Mouse (Mus musculus): ENCODE measurements around the gene 4931422A03Rik. TPM values are rescaled to one million over a fixed set of nuclear protein-coding genes. Genes with fewer than 3 reads are reported as not detected.
"Not testable (repeated sequence)": the region's sequence is repeated elsewhere in the genome, so short reads cannot be mapped to it uniquely, and the experiment has no call there.

4931422A03Rik gene
- polyA plus RNA-seq (2012; rRNA removed): not detected in 2 replicates

GRCm38 (mm10) chr2:104028139-104028723 lies at the start of gene 4931422A03Rik:
Gene 4931422A03Rik (minus strand): TSS chr2:104028361.
- H3K4me1 ChIP-seq (ENCODE audit: control insufficient read depth, insufficient read depth, insufficient read length, low read length): peaks cover 4% of the 10 kb centered on the region
- H3K36me3 ChIP-seq (ENCODE audit: control insufficient read depth, insufficient read depth, low read length): peaks cover 7% of the 10 kb centered on the region; the same call in 1 of the 2 replicates
- under 1% methylated on average over 32 of the region's 32 CpGs for WGBS
- no peak for TF ChIP-seq CTCF (IDR thresholded peaks at IDR 0.05; ENCODE audit: extremely low read depth, insufficient read length, insufficient replicate concordance, low read depth, low read length)
- no peak; the same call in 1 of the 2 replicates for TF ChIP-seq POLR2A (IDR thresholded peaks at IDR 0.05; ENCODE audit: low read depth, low read length)
- no peaks in the 10 kb centered on the region for H3K27me3 ChIP-seq (ENCODE audit: control insufficient read depth, insufficient read depth, low read length)
- H3K27ac ChIP-seq (ENCODE audit: insufficient read depth, low read depth, low read length): 0 out of 2 replicates have a peak within 1 kb of the TSS, but pooled peaks have one; percentile 12
- peak within 1 kb of the TSS; percentile 92 for H3K4me3 ChIP-seq (ENCODE audit: low read depth, low read length)

- Histone ChIP-seq H3K36me3 (ENCODE audit: control insufficient read depth, insufficient read depth, low read length) (no peaks in the 10 kb centered on the region), H3K27ac (ENCODE audit: insufficient read depth, low read depth, low read length) (no peak within 1 kb of the TSS), H3K4me3 (ENCODE audit: low read depth, low read length) (peak within 1 kb of the TSS; percentile 67), H3K4me1 (ENCODE audit: control insufficient read depth, insufficient read depth, insufficient read length, low read length) (no peaks in the 10 kb centered on the region), H3K27me3 (ENCODE audit: control insufficient read depth, insufficient read depth, low read length) (no peaks in the 10 kb centered on the region)
- WGBS: 3% methylated on average over 13 of the region's 13 CpGs
- TF ChIP-seq CTCF (IDR thresholded peaks at IDR 0.05; ENCODE audit: extremely low read depth, insufficient read length, insufficient replicate concordance, low read depth, low read length) (no peak), POLR2A (IDR thresholded peaks at IDR 0.05; ENCODE audit: low read depth, low read length) (no peak)
Measured at GRCm38 (mm10) chr2:104069704-104070185, 41.6 kb upstream of the 4931422A03Rik start, which contains the start of gene Cd59b. Gene Cd59b (plus strand): TSS chr2:104069849.

- WGBS: 70% methylated on average over 7 of the region's 7 CpGs
- not testable (repeated sequence) for H3K27ac ChIP-seq (ENCODE audit: insufficient read depth, low read depth, low read length); H3K4me1 ChIP-seq (ENCODE audit: control insufficient read depth, insufficient read depth, insufficient read length, low read length)
Measured at GRCm38 (mm10) chr2:104068450-104068849, 40.3 kb upstream of the 4931422A03Rik start, which contains the start of gene Gm10799. Gene Gm10799 (minus strand): TSS chr2:104068550.

GRCm38 (mm10) chr2:104065526-104065925 lies 37.4 kb upstream of the 4931422A03Rik start, which contains the start of gene Gm10912:
Gene Gm10912 (plus strand): TSS chr2:104065826.
- not testable (repeated sequence) for H3K27ac ChIP-seq (ENCODE audit: insufficient read depth, low read depth, low read length); H3K4me3 ChIP-seq (ENCODE audit: low read depth, low read length); H3K27me3 ChIP-seq (ENCODE audit: control insufficient read depth, insufficient read depth, low read length); H3K36me3 ChIP-seq (ENCODE audit: control insufficient read depth, insufficient read depth, low read length); H3K4me1 ChIP-seq (ENCODE audit: control insufficient read depth, insufficient read depth, insufficient read length, low read length)
- 84% methylated on average over 6 of the region's 6 CpGs for WGBS

More at GRCm38 (mm10) chr2:104068450-104068849, 40.3 kb upstream of the 4931422A03Rik start, which contains the start of gene Gm10799:
- H3K4me3 ChIP-seq (ENCODE audit: low read depth, low read length); H3K36me3 ChIP-seq (ENCODE audit: control insufficient read depth, insufficient read depth, low read length); H3K27me3 ChIP-seq (ENCODE audit: control insufficient read depth, insufficient read depth, low read length): not testable (repeated sequence)

GRCm38 (mm10) chr2:104064152-104064551 lies 36.0 kb upstream of the 4931422A03Rik start:
- peaks cover 10% of the 10 kb centered on the region for H3K36me3 ChIP-seq (ENCODE audit: control insufficient read depth, insufficient read depth, low read length)
- no peak overlapping the region for H3K4me3 ChIP-seq (ENCODE audit: low read depth, low read length)
- H3K4me1 ChIP-seq (ENCODE audit: control insufficient read depth, insufficient read depth, insufficient read length, low read length): no peaks in the 10 kb centered on the region
- 66% methylated on average over 2 of the region's 2 CpGs for WGBS
- H3K27me3 ChIP-seq (ENCODE audit: control insufficient read depth, insufficient read depth, low read length): no peaks in the 10 kb centered on the region
- TF ChIP-seq CTCF (IDR thresholded peaks at IDR 0.05; ENCODE audit: extremely low read depth, insufficient read length, insufficient replicate concordance, low read depth, low read length): no peak
- no peak for TF ChIP-seq POLR2A (IDR thresholded peaks at IDR 0.05; ENCODE audit: low read depth, low read length)
- H3K27ac ChIP-seq (ENCODE audit: insufficient read depth, low read depth, low read length): no peak overlapping the region

GRCm38 (mm10) chr2:104062665-104063064 lies 34.5 kb upstream of the 4931422A03Rik start:
- TF ChIP-seq CTCF (IDR thresholded peaks at IDR 0.05; ENCODE audit: extremely low read depth, insufficient read length, insufficient replicate concordance, low read depth, low read length): no peak
- Histone ChIP-seq H3K4me1 (ENCODE audit: control insufficient read depth, insufficient read depth, insufficient read length, low read length) (no peaks in the 10 kb centered on the region), H3K4me3 (ENCODE audit: low read depth, low read length) (no peak overlapping the region), H3K27me3 (ENCODE audit: control insufficient read depth, insufficient read depth, low read length) (no peaks in the 10 kb centered on the region), H3K36me3 (ENCODE audit: control insufficient read depth, insufficient read depth, low read length) (peaks cover 14% of the 10 kb centered on the region), H3K27ac (ENCODE audit: insufficient read depth, low read depth, low read length) (no peak overlapping the region)

GRCm38 (mm10) chr2:104060996-104061395 lies 32.8 kb upstream of the 4931422A03Rik start:
- 96% methylated on average over 6 of the region's 6 CpGs for WGBS
- TF ChIP-seq POLR2A (IDR thresholded peaks at IDR 0.05; ENCODE audit: low read depth, low read length) (no peak), CTCF (IDR thresholded peaks at IDR 0.05; ENCODE audit: extremely low read depth, insufficient read length, insufficient replicate concordance, low read depth, low read length) (no peak)
- no peaks in the 10 kb centered on the region for H3K4me1 ChIP-seq (ENCODE audit: control insufficient read depth, insufficient read depth, insufficient read length, low read length)

More at GRCm38 (mm10) chr2:104060996-104061395, 32.8 kb upstream of the 4931422A03Rik start:
- Histone ChIP-seq H3K27me3 (ENCODE audit: control insufficient read depth, insufficient read depth, low read length) (no peaks in the 10 kb centered on the region), H3K36me3 (ENCODE audit: control insufficient read depth, insufficient read depth, low read length) (peaks cover 16% of the 10 kb centered on the region), H3K27ac (ENCODE audit: insufficient read depth, low read depth, low read length) (no peak overlapping the region), H3K4me3 (ENCODE audit: low read depth, low read length) (no peak overlapping the region)
